Mouse (Mus musculus): ENCODE data around the gene Fbxl19. TPM values are rescaled to one million over a fixed set of nuclear protein-coding genes. Genes with fewer than 3 reads are reported as not detected.
"Not testable (repeated sequence)": the region's sequence is repeated elsewhere in the genome, so short reads cannot be mapped to it uniquely, and the experiment has no call there.

Fbxl19 gene
- total RNA-seq, 2 experiments from 2014 or later = 72.4 to 81.5 TPM

GRCm38 (mm10) chr7:127711031-127711430 is 33.3 kb upstream of the Fbxl19 start:
- Histone ChIP-seq H3K4me3 (no peak overlapping the region), H3K27ac (no peak overlapping the region)
- TF ChIP-seq CTCF (IDR thresholded peaks at IDR 0.05) = no peak
- DNase-seq (ENCODE audit: extremely low spot score in 1 of 2, low spot score in 2 of 2) = no peak
- intact Hi-C loops (cut with DNase I) = no loop called here

GRCm38 (mm10) chr7:127711456-127711855 is 32.9 kb upstream of the Fbxl19 start:
- Histone ChIP-seq H3K4me3 (no peak overlapping the region), H3K27ac (no peak overlapping the region)
- DNase-seq (ENCODE audit: extremely low spot score in 1 of 2, low spot score in 2 of 2) = no peak
- TF ChIP-seq CTCF (IDR thresholded peaks at IDR 0.05) = no peak
- intact Hi-C loops (cut with DNase I) = no loop called here

- peak within 1 kb of the TSS; percentile 37 for H3K4me3 ChIP-seq
- no peak for TF ChIP-seq CTCF (IDR thresholded peaks at IDR 0.05)
- no peak within 1 kb of the TSS; the same call in 1 of the 2 replicates for H3K27ac ChIP-seq
- intact Hi-C loops (cut with DNase I) = no loop called here
- DNase-seq (ENCODE audit: extremely low spot score in 1 of 2, low spot score in 2 of 2) = peak; percentile 65 to 71
These were observed 31.6 kb upstream of the Fbxl19 start, which contains the start of gene Ctf1 for GRCm38 (mm10) chr7:127712461-127713385. TSS of gene Ctf1 (plus strand) at chr7:127712736.

- Histone ChIP-seq H3K27ac (no peak overlapping the region), H3K4me3 (no peak overlapping the region)
- no peak for DNase-seq (ENCODE audit: extremely low spot score in 1 of 2, low spot score in 2 of 2)
- TF ChIP-seq CTCF (IDR thresholded peaks at IDR 0.05) = no peak
- intact Hi-C loops (cut with DNase I) = no loop called here
These were observed 29.5 kb upstream of the Fbxl19 start for GRCm38 (mm10) chr7:127714816-127715215.

GRCm38 (mm10) chr7:127716992-127717391 is 27.4 kb upstream of the Fbxl19 start:
- H3K27ac ChIP-seq = peak overlapping the region; percentile 22; the same call in 1 of the 2 replicates
- peak overlapping the region; percentile 51 for H3K4me3 ChIP-seq
- intact Hi-C loops (cut with DNase I) = loop anchor here (1.0 kb wide), 1 partner anchor 27 kb away; the partner anchor contains the start of gene Fbxl19
- peak; percentile 80 for TF ChIP-seq CTCF (IDR thresholded peaks at IDR 0.05)
- DNase-seq (ENCODE audit: extremely low spot score in 1 of 2, low spot score in 2 of 2) = peak; percentile 61 to 73

GRCm38 (mm10) chr7:127718339-127718738 is 26.0 kb upstream of the Fbxl19 start:
- no peak for DNase-seq (ENCODE audit: extremely low spot score in 1 of 2, low spot score in 2 of 2)
- no peak for TF ChIP-seq CTCF (IDR thresholded peaks at IDR 0.05)
- intact Hi-C loops (cut with DNase I) = no loop called here

GRCm38 (mm10) chr7:127719258-127719657 is 25.1 kb upstream of the Fbxl19 start:
- Histone ChIP-seq H3K27ac (no peak overlapping the region), H3K4me3 (no peak overlapping the region)
- TF ChIP-seq CTCF (IDR thresholded peaks at IDR 0.05) = no peak
- intact Hi-C loops (cut with DNase I) = no loop called here
- no peak for DNase-seq (ENCODE audit: extremely low spot score in 1 of 2, low spot score in 2 of 2)

More at GRCm38 (mm10) chr7:127718339-127718738, 26.0 kb upstream of the Fbxl19 start:
- Histone ChIP-seq H3K27ac (no peak overlapping the region), H3K4me3 (no peak overlapping the region)

- intact Hi-C loops (cut with DNase I) = no loop called here
- no peak for DNase-seq (ENCODE audit: extremely low spot score in 1 of 2, low spot score in 2 of 2)
- no peak overlapping the region for H3K4me3 ChIP-seq
These were observed 18.9 kb upstream of the Fbxl19 start for GRCm38 (mm10) chr7:127725490-127725889.

GRCm38 (mm10) chr7:127725924-127726323 is 18.4 kb upstream of the Fbxl19 start:
- intact Hi-C loops (cut with DNase I) = no loop called here
- no peak for TF ChIP-seq CTCF (IDR thresholded peaks at IDR 0.05)
- H3K27ac ChIP-seq = no peak overlapping the region
- no peak overlapping the region for H3K4me3 ChIP-seq
- DNase-seq (ENCODE audit: extremely low spot score in 1 of 2, low spot score in 2 of 2) = no peak

More at GRCm38 (mm10) chr7:127725490-127725889, 18.9 kb upstream of the Fbxl19 start:
- no peak for TF ChIP-seq CTCF (IDR thresholded peaks at IDR 0.05)
- no peak overlapping the region for H3K27ac ChIP-seq

GRCm38 (mm10) chr7:127727898-127728297 is 16.4 kb upstream of the Fbxl19 start:
- TF ChIP-seq CTCF (IDR thresholded peaks at IDR 0.05) = no peak
- H3K27ac ChIP-seq = no peak overlapping the region
- no peak for DNase-seq (ENCODE audit: extremely low spot score in 1 of 2, low spot score in 2 of 2)
- intact Hi-C loops (cut with DNase I) = no loop called here
- no peak overlapping the region for H3K4me3 ChIP-seq

GRCm38 (mm10) chr7:127730170-127730569 is 14.2 kb upstream of the Fbxl19 start:
- intact Hi-C loops (cut with DNase I) = no loop called here

GRCm38 (mm10) chr7:127732066-127732465 is 12.3 kb upstream of the Fbxl19 start, which contains the start of gene Ctf2:
TSS of gene Ctf2 (minus strand) at chr7:127732166.
- DNase-seq (ENCODE audit: extremely low spot score in 1 of 2, low spot score in 2 of 2); H3K27ac ChIP-seq; intact Hi-C loops (cut with DNase I); H3K4me3 ChIP-seq: not testable (repeated sequence)

More at GRCm38 (mm10) chr7:127730170-127730569, 14.2 kb upstream of the Fbxl19 start:
- TF ChIP-seq CTCF (IDR thresholded peaks at IDR 0.05) = no peak
- H3K4me3 ChIP-seq = no peak overlapping the region
- H3K27ac ChIP-seq = no peak overlapping the region
- no peak for DNase-seq (ENCODE audit: extremely low spot score in 1 of 2, low spot score in 2 of 2)

Data from left cerebral cortex, adult 2 months (tissue).